In the genomic region with DNA sequence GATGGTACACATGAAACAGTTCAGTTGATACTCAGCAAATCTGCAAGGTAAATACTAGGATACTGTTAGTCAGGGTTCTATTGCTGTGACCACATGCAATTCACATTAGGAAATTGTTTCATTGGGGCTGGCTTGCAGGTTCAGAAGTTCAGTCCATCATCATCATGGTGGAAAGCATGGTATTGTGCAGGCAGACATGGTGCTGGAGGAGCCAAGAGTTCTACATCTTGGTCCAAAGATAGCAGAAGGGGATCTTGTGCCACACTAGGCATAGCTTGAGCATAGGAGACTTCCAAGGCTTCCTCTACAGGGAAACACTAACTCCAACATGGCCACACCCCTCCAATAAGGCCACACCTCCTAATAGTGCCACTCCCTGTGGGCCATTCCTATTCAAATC, we compare ENCODE assay signal across 23 mouse cellular contexts.
DNase-seq lines count a peak whose midpoint lies in the region; ATAC-seq and TF ChIP-seq lines count a peak whose summit lies in the region.
"Had no signal": no experiment of that assay in that cellular context is flagged by ENCODE, and none has a peak within 500 bp of the region (broad histone marks: within the 10 kb centered on the region; RNA-seq: fewer than 3 reads in every experiment).

No protein-coding gene starts in this region.

- H3K9ac ChIP-seq in forebrain, embryonic 16.5 days (replicated peaks; ENCODE audit: low read depth, low read length): no peak overlapping the region
- no peak overlapping the region for H3K9ac ChIP-seq in forebrain, embryonic 12.5 days
- H3K9ac ChIP-seq in hindbrain, embryonic 15.5 days: no peak overlapping the region
- no peak overlapping the region for H3K9ac ChIP-seq in hindbrain, embryonic 11.5 days (ENCODE audit: low read depth, low read length)
- H3K9ac ChIP-seq: embryonic facial prominence, embryonic 12.5 days; embryonic facial prominence, embryonic 15.5 days; heart, embryonic 12.5 days; heart, embryonic 15.5 days; hindbrain, embryonic 12.5 days had no signal

- DNase-seq in cerebellum, adult 2 months: no peak
- no peak for DNase-seq in cerebellum, adult 18-20 months
- peak; percentile 43 to 65 for DNase-seq in cerebellum, postnatal 14 days
- DNase-seq in cerebellum, postnatal 4 days (ENCODE audit: low spot score in 2 of 2): no peak
- DNase-seq in hindbrain, embryonic 11.5 days (ENCODE audit: low spot score): no peak
- DNase-seq: adrenal gland, adult 8-10 months; gastrocnemius, postnatal 10 days; gastrocnemius, postnatal 36 days; heart, postnatal 10 days; heart, postnatal 36 days; kidney, adult 18-20 months; kidney, adult 9 months had no signal

- TF ChIP-seq CTCF in cerebellum, adult 2 months (IDR thresholded peaks at IDR 0.05; ENCODE audit: borderline replicate concordance, insufficient read depth, low read depth, low read length): no peak

- 0 out of 2 replicates have a peak overlapping the region, but pooled peaks have one; percentile 28 for H3K27ac ChIP-seq in cerebellum, adult 2 months (ENCODE audit: insufficient read depth, low read length)
- H3K27ac ChIP-seq in forebrain, embryonic 16.5 days (ENCODE audit: low read length): peak overlapping the region; percentile 83
- H3K27ac ChIP-seq in forebrain, embryonic 12.5 days: no peak overlapping the region
- 0 out of 2 replicates have a peak overlapping the region, but pooled peaks have one; percentile 55 for H3K27ac ChIP-seq in hindbrain, embryonic 15.5 days (replicated peaks)
- H3K27ac ChIP-seq in hindbrain, embryonic 11.5 days (ENCODE audit: low read depth, low read length): no peak overlapping the region
- H3K27ac ChIP-seq: embryonic facial prominence, embryonic 12.5 days; embryonic facial prominence, embryonic 15.5 days; heart, embryonic 15.5 days; hindbrain, embryonic 12.5 days had no signal

- H3K4me1 ChIP-seq in cerebellum, adult 2 months (ENCODE audit: control insufficient read depth, insufficient read depth, low read length): peaks cover 37% of the 10 kb centered on the region
- peaks cover 17% of the 10 kb centered on the region for H3K4me1 ChIP-seq in forebrain, embryonic 16.5 days (replicated peaks; ENCODE audit: control insufficient read depth, insufficient read depth, low read length)
- H3K4me1 ChIP-seq in forebrain, embryonic 12.5 days: peaks cover 10% of the 10 kb centered on the region
- H3K4me1 ChIP-seq in hindbrain, embryonic 15.5 days (replicated peaks): peaks cover 10% of the 10 kb centered on the region
- no peaks in the 10 kb centered on the region for H3K4me1 ChIP-seq in hindbrain, embryonic 11.5 days (replicated peaks; ENCODE audit: control insufficient read depth, insufficient read depth, low read length)
- H3K4me1 ChIP-seq: heart, embryonic 15.5 days had no signal

- no peaks in the 10 kb centered on the region for H3K36me3 ChIP-seq in forebrain, embryonic 16.5 days (ENCODE audit: control insufficient read depth, insufficient read depth)
- H3K36me3 ChIP-seq in forebrain, embryonic 12.5 days (replicated peaks): no peaks in the 10 kb centered on the region
- H3K36me3 ChIP-seq in hindbrain, embryonic 15.5 days: no peaks in the 10 kb centered on the region
- H3K36me3 ChIP-seq in hindbrain, embryonic 11.5 days (ENCODE audit: control insufficient read depth, insufficient read depth, low read length): no peaks in the 10 kb centered on the region
- H3K36me3 ChIP-seq: embryonic facial prominence, embryonic 12.5 days; embryonic facial prominence, embryonic 15.5 days; heart, embryonic 12.5 days; heart, embryonic 15.5 days; hindbrain, embryonic 12.5 days had no signal

- H3K4me3 ChIP-seq in cerebellum, adult 2 months (replicated peaks; ENCODE audit: insufficient read depth, low read depth, low read length): no peak overlapping the region
- H3K4me3 ChIP-seq in forebrain, embryonic 16.5 days (replicated peaks; ENCODE audit: low read length): no peak overlapping the region
- H3K4me3 ChIP-seq in forebrain, embryonic 12.5 days (replicated peaks): no peak overlapping the region
- H3K4me3 ChIP-seq in hindbrain, embryonic 15.5 days: no peak overlapping the region
- H3K4me3 ChIP-seq in hindbrain, embryonic 11.5 days (ENCODE audit: low read depth, low read length): no peak overlapping the region
- H3K4me3 ChIP-seq: embryonic facial prominence, embryonic 12.5 days; embryonic facial prominence, embryonic 15.5 days; heart, embryonic 12.5 days; heart, embryonic 15.5 days; hindbrain, embryonic 12.5 days had no signal

- no peaks in the 10 kb centered on the region for H3K9me3 ChIP-seq in forebrain, embryonic 16.5 days (ENCODE audit: control insufficient read depth, low read length)
- no peaks in the 10 kb centered on the region for H3K9me3 ChIP-seq in forebrain, embryonic 12.5 days
- H3K9me3 ChIP-seq in hindbrain, embryonic 15.5 days: no peaks in the 10 kb centered on the region
- no peaks in the 10 kb centered on the region for H3K9me3 ChIP-seq in hindbrain, embryonic 11.5 days (ENCODE audit: control insufficient read depth, low read length)
- H3K9me3 ChIP-seq: embryonic facial prominence, embryonic 12.5 days; embryonic facial prominence, embryonic 15.5 days; heart, embryonic 12.5 days; heart, embryonic 15.5 days; hindbrain, embryonic 12.5 days had no signal

- no peak overlapping the region for H3K4me2 ChIP-seq in forebrain, embryonic 16.5 days (ENCODE audit: low read length)
- no peak overlapping the region for H3K4me2 ChIP-seq in forebrain, embryonic 12.5 days
- H3K4me2 ChIP-seq in hindbrain, embryonic 15.5 days: no peak overlapping the region
- no peak overlapping the region for H3K4me2 ChIP-seq in hindbrain, embryonic 11.5 days (replicated peaks; ENCODE audit: low read depth, low read length)
- H3K4me2 ChIP-seq: embryonic facial prominence, embryonic 12.5 days; embryonic facial prominence, embryonic 15.5 days; heart, embryonic 12.5 days; heart, embryonic 15.5 days; hindbrain, embryonic 12.5 days had no signal

- ATAC-seq in forebrain, embryonic 16.5 days: no peak
- no peak for ATAC-seq in forebrain, embryonic 12.5 days (ENCODE audit: low FRiP score)
- no peak for ATAC-seq in hindbrain, embryonic 15.5 days (ENCODE audit: low FRiP score, low read depth)
- no peak for ATAC-seq in hindbrain, embryonic 11.5 days (ENCODE audit: low FRiP score)
- ATAC-seq: activated CD4-positive, CD25-positive, alpha-beta regulatory T cell, adult 4 months; inflammation-experienced regulatory T-cells, adult 6 months; intestine, embryonic 16.5 days had no signal

- H3K27me3 ChIP-seq in cerebellum, adult 2 months (ENCODE audit: control insufficient read depth, insufficient read depth, low read length): no peaks in the 10 kb centered on the region
- no peaks in the 10 kb centered on the region for H3K27me3 ChIP-seq in forebrain, embryonic 16.5 days (replicated peaks; ENCODE audit: control insufficient read depth, insufficient read depth, low read length)
- peaks cover 4% of the 10 kb centered on the region; the same call in 1 of the 2 replicates for H3K27me3 ChIP-seq in forebrain, embryonic 12.5 days
- no peaks in the 10 kb centered on the region for H3K27me3 ChIP-seq in hindbrain, embryonic 15.5 days
- H3K27me3 ChIP-seq in hindbrain, embryonic 11.5 days (ENCODE audit: control insufficient read depth, insufficient read depth, low read length): no peaks in the 10 kb centered on the region
- H3K27me3 ChIP-seq: embryonic facial prominence, embryonic 15.5 days; heart, embryonic 15.5 days had no signal

- TF ChIP-seq POLR2A in cerebellum, adult 2 months (IDR thresholded peaks at IDR 0.05; ENCODE audit: borderline replicate concordance, insufficient read depth, low read length): no peak

Comparison
In these comparisons a context has a peak if more than half of its experiments do, and no peak if none do; other contexts are left out.
1. DNase-seq: peak in cerebellum, postnatal 14 days (2 of 2); none in cerebellum, adult 2 months (0 of 2), cerebellum, adult 18-20 months (0 of 2), cerebellum, postnatal 4 days (0 of 2) and hindbrain, embryonic 11.5 days (single experiment).
2. H3K27ac ChIP-seq: peak in cerebellum, adult 2 months (single experiment), forebrain, embryonic 16.5 days (single experiment) and hindbrain, embryonic 15.5 days (single experiment); none in forebrain, embryonic 12.5 days (single experiment) and hindbrain, embryonic 11.5 days (single experiment).